Mouse (Mus musculus) liver, embryonic 11.5 days (tissue): Measurements from ENCODE around the gene Naa10. TPM values are rescaled to one million over a fixed set of nuclear protein-coding genes. Genes with fewer than 3 reads are reported as not detected.

Experiments
- ATAC-seq: fragments of 200-750 bp; cut with Nextera tagmentation; replicated peaks from 2 replicates; pipeline ENCODE4 v1.8.0; 2017; ENCODE audit warnings: moderate number of reproducible peaks, mild to moderate bottlenecking, moderate TSS enrichment, moderate library complexity; ENCODE audit not compliant: low FRiP score
- DNase-seq: peaks from one replicate; pipeline ENCODE4 v3.0.0-alpha.2; 2017; ENCODE audit warnings: low spot score
- H3K27ac ChIP-seq: fragments of 300-500 bp; sonication (generic); 2 replicates; pipeline ENCODE4 v1.5.1; 2014; ENCODE audit warnings: mild to moderate bottlenecking, low read depth, low read length, control low read depth
- H3K27me3 ChIP-seq: fragments of 300-500 bp; sonication (generic); replicated peaks from 2 replicates; pipeline ENCODE4 v1.6.1; 2014; ENCODE audit warnings: low read length, mixed read lengths; ENCODE audit not compliant: control insufficient read depth, insufficient read depth
- H3K36me3 ChIP-seq: fragments of 300-500 bp; sonication (generic); 2 replicates; pipeline ENCODE4 v1.6.1; 2014; ENCODE audit warnings: mild to moderate bottlenecking, low read length, moderate library complexity, mixed read lengths; ENCODE audit not compliant: control insufficient read depth, insufficient read depth
- H3K4me1 ChIP-seq: fragments of 300-500 bp; sonication (generic); replicated peaks from 2 replicates; pipeline ENCODE4 v1.6.1; 2014; ENCODE audit warnings: low read length, mixed read lengths; ENCODE audit not compliant: control insufficient read depth, insufficient read depth
- H3K4me2 ChIP-seq: fragments of 300-500 bp; sonication (generic); 2 replicates; pipeline ENCODE4 v1.6.1; 2014; ENCODE audit warnings: mild to moderate bottlenecking, control low read depth, moderate library complexity
- H3K4me3 ChIP-seq: fragments of 300-500 bp; sonication (generic); 2 replicates; pipeline ENCODE4 v1.5.1; 2014; ENCODE audit warnings: low read depth, low read length, control low read depth
- H3K9ac ChIP-seq: fragments of 300-500 bp; sonication (generic); 2 replicates; pipeline ENCODE4 v1.6.1; 2014; ENCODE audit warnings: low read depth, low read length, control low read depth
- H3K9me3 ChIP-seq: fragments of 300-500 bp; sonication (generic); 2 replicates; pipeline ENCODE4 v1.6.1; 2016; ENCODE audit warnings: low read length, inconsistent platforms, mixed read lengths; ENCODE audit not compliant: control insufficient read depth
- WGBS: fragments of 180-500 bp; shearing (Covaris S2); extraction: QIAGEN DNeasy Blood & Tissue Kit; methylation state at CpG from one replicate; pipeline ENCODE4 v1.1.7; 2014; 5-methylcytosine and 5-hydroxymethylcytosine counted together
- polyA plus RNA-seq: library from polyadenylated mRNA; unstranded; fragments of >200 nt; fragmentation: Nextera tagmentation; extraction: Ambion mirVana; gene quantifications from 2 replicates; pipeline ENCODE4 v1.2.1, GENCODE M21; 2014

The Naa10 gene
- polyA plus RNA-seq, 1 experiment from 2014 or later: 210 TPM

- Histone ChIP-seq H3K9me3 (no peaks in the 10 kb centered on the region), H3K4me2 (peak within 1 kb of the TSS; percentile 64), H3K36me3 (no peaks in the 10 kb centered on the region), H3K27ac (no peak within 1 kb of the TSS), H3K4me3 (peak within 1 kb of the TSS; percentile 42), H3K9ac (peak within 1 kb of the TSS; percentile 57), H3K27me3 (no peaks in the 10 kb centered on the region; the same call in 1 of the 2 replicates), H3K4me1 (peaks cover 3% of the 10 kb centered on the region)
- DNase-seq: peak; percentile 69
- ATAC-seq: peak; percentile 90
- 34% methylated on average over 17 of the region's 17 CpGs for WGBS
Observed at GRCm38 (mm10) chrX:73930402-73931062, 8.8 kb upstream of the Naa10 start, which contains the start of gene Renbp. TSS of gene Renbp (minus strand) at chrX:73930850.

- Histone ChIP-seq H3K27me3 (peaks cover 2% of the 10 kb centered on the region), H3K4me2 (peak overlapping the region; percentile 79), H3K9me3 (no peaks in the 10 kb centered on the region), H3K4me1 (no peaks in the 10 kb centered on the region), H3K36me3 (no peaks in the 10 kb centered on the region; the same call in 1 of the 2 replicates), H3K27ac (peak overlapping the region; percentile 79; the same call in 1 of the 2 replicates), H3K9ac (peak overlapping the region; percentile 75), H3K4me3 (peak overlapping the region; percentile 68)
- 67% methylated on average over 8 of the region's 8 CpGs for WGBS
- no peak for DNase-seq
- ATAC-seq: no peak
Observed at GRCm38 (mm10) chrX:73922550-73922882, 772 bp upstream of the Naa10 start.

- ATAC-seq: peak; percentile 32
- Histone ChIP-seq H3K27me3 (peaks cover 2% of the 10 kb centered on the region), H3K4me2 (peak overlapping the region; percentile 79), H3K4me1 (no peaks in the 10 kb centered on the region), H3K27ac (peak overlapping the region; percentile 74), H3K9ac (peak overlapping the region; percentile 75), H3K9me3 (no peaks in the 10 kb centered on the region), H3K36me3 (no peaks in the 10 kb centered on the region; the same call in 1 of the 2 replicates), H3K4me3 (peak overlapping the region; percentile 68)
- DNase-seq: no peak
- WGBS: 13% methylated on average over 34 of the region's 34 CpGs
Observed at GRCm38 (mm10) chrX:73921285-73921822, 390 bp downstream of the Naa10 start.

GRCm38 (mm10) chrX:73918631-73919030 lies 3.1 kb downstream of the Naa10 start:
- Histone ChIP-seq H3K4me2 (no peak overlapping the region), H3K36me3 (no peaks in the 10 kb centered on the region; the same call in 1 of the 2 replicates), H3K27me3 (peaks cover 2% of the 10 kb centered on the region; the same call in 1 of the 2 replicates), H3K27ac (no peak overlapping the region), H3K9me3 (no peaks in the 10 kb centered on the region), H3K9ac (no peak overlapping the region), H3K4me1 (no peaks in the 10 kb centered on the region; the same call in none of the 2 replicates), H3K4me3 (no peak overlapping the region)
- DNase-seq: no peak
- ATAC-seq: no peak
- WGBS: 85% methylated on average over 5 of the region's 5 CpGs

GRCm38 (mm10) chrX:73916945-73917344 lies 4.8 kb downstream of the Naa10 start:
- H3K27ac ChIP-seq: no peak overlapping the region
- H3K9ac ChIP-seq: no peak overlapping the region
- ATAC-seq (no peak), DNase-seq (no peak)
- no peak overlapping the region for H3K4me3 ChIP-seq
- H3K9me3 ChIP-seq: no peaks in the 10 kb centered on the region
- no peak overlapping the region for H3K4me2 ChIP-seq
- H3K4me1 ChIP-seq: no peaks in the 10 kb centered on the region; the same call in none of the 2 replicates
- WGBS: 85% methylated on average over 8 of the region's 8 CpGs
- peaks cover 2% of the 10 kb centered on the region; the same call in 1 of the 2 replicates for H3K27me3 ChIP-seq
- no peaks in the 10 kb centered on the region; the same call in 1 of the 2 replicates for H3K36me3 ChIP-seq

GRCm38 (mm10) chrX:73914827-73915703 lies 6.7 kb downstream of the Naa10 start:
- peak; percentile 95 for ATAC-seq
- Histone ChIP-seq H3K9me3 (no peaks in the 10 kb centered on the region), H3K27ac (peak overlapping the region; percentile 70), H3K9ac (no peak overlapping the region), H3K27me3 (peaks cover 6% of the 10 kb centered on the region; the same call in 1 of the 2 replicates), H3K4me1 (peaks cover 2% of the 10 kb centered on the region), H3K36me3 (no peaks in the 10 kb centered on the region; the same call in 1 of the 2 replicates), H3K4me3 (peak overlapping the region; percentile 34), H3K4me2 (peak overlapping the region; percentile 64)
- peak; percentile 79 for DNase-seq
- WGBS: 22% methylated on average over 31 of the region's 31 CpGs

- ATAC-seq: no peak
- peak overlapping the region; percentile 75 for H3K4me2 ChIP-seq
- no peak overlapping the region; the same call in 1 of the 2 replicates for H3K9ac ChIP-seq
- DNase-seq: no peak
- no peak overlapping the region for H3K4me3 ChIP-seq
- no peaks in the 10 kb centered on the region for H3K36me3 ChIP-seq
- peaks cover 3% of the 10 kb centered on the region; the same call in 1 of the 2 replicates for H3K27me3 ChIP-seq
- H3K4me1 ChIP-seq: peaks cover 2% of the 10 kb centered on the region
- WGBS: 64% methylated on average over 2 of the region's 2 CpGs
- H3K9me3 ChIP-seq: no peaks in the 10 kb centered on the region
- H3K27ac ChIP-seq: peak overlapping the region; percentile 56
Observed at GRCm38 (mm10) chrX:73911588-73911987, 10.2 kb downstream of the Naa10 start.

GRCm38 (mm10) chrX:73911156-73911555 lies 10.6 kb downstream of the Naa10 start:
- Histone ChIP-seq H3K9me3 (no peaks in the 10 kb centered on the region), H3K27ac (peak overlapping the region; percentile 56), H3K4me3 (peak overlapping the region; percentile 40), H3K4me1 (peaks cover 2% of the 10 kb centered on the region), H3K9ac (peak overlapping the region; percentile 62), H3K27me3 (peaks cover 3% of the 10 kb centered on the region; the same call in 1 of the 2 replicates), H3K4me2 (peak overlapping the region; percentile 75), H3K36me3 (no peaks in the 10 kb centered on the region)
- ATAC-seq (peak; percentile 46; the same call in 1 of the 2 replicates), DNase-seq (peak; percentile 46)
- WGBS: 16% methylated on average over 24 of the region's 26 CpGs
